Comparison of ENCODE assay signal across 15 mouse cellular contexts in genomic region chr17:66604931-66605330, GRCm38 (mm10). TPM values are rescaled to one million over a fixed set of nuclear protein-coding genes. Genes with fewer than 3 reads are reported as not detected.
"Had no signal": no experiment of that assay in that cellular context is flagged by ENCODE, and none has a peak within 500 bp of the region (broad histone marks: within the 10 kb centered on the region; RNA-seq: fewer than 3 reads in every experiment).

No protein-coding gene starts in this region.

- DNase-seq: kidney, adult 2 months; kidney, postnatal 25 days; lung, adult 2 months; lung, postnatal 14 days; right cerebral cortex, postnatal 14 days; thymus, adult 2 months; thymus, postnatal 25 days had no signal

- ATAC-seq: midbrain, embryonic 13.5 days had no signal

- H3K36me3 ChIP-seq: kidney, embryonic 15.5 days; limb, embryonic 10.5 days; liver, embryonic 15.5 days; midbrain, embryonic 13.5 days had no signal

- H3K9me3 ChIP-seq: kidney, embryonic 15.5 days; limb, embryonic 10.5 days; liver, embryonic 15.5 days; midbrain, embryonic 13.5 days had no signal

- H3K9ac ChIP-seq: kidney, embryonic 15.5 days; liver, embryonic 15.5 days; midbrain, embryonic 13.5 days had no signal

- H3K27me3 ChIP-seq: kidney, embryonic 15.5 days; liver, embryonic 15.5 days; midbrain, embryonic 13.5 days had no signal

- H3K4me1 ChIP-seq: kidney, embryonic 15.5 days; liver, embryonic 15.5 days; midbrain, embryonic 13.5 days had no signal

- H3K27ac ChIP-seq: kidney, embryonic 15.5 days; limb, embryonic 10.5 days; liver, embryonic 15.5 days; midbrain, embryonic 13.5 days; stomach, postnatal 0 days had no signal

- H3K4me2 ChIP-seq: kidney, embryonic 15.5 days; liver, embryonic 11.5 days; liver, embryonic 15.5 days; midbrain, embryonic 13.5 days had no signal

- H3K4me3 ChIP-seq: kidney, embryonic 15.5 days; limb, embryonic 10.5 days; liver, embryonic 15.5 days; midbrain, embryonic 13.5 days had no signal

RNA-seq across cellular contexts. Expression of gene Themis3, which starts 10.5 kb away (rescaled TPM):
- polyA plus RNA-seq: kidney, adult 2 months; limb, embryonic 10.5 days; liver, embryonic 11.5 days; liver, embryonic 15.5 days; midbrain, embryonic 13.5 days; midbrain, postnatal 0 days; neural tube, embryonic 14.5 days; thymus, adult 2 months had no signal
